Mouse (Mus musculus): Measurements from ENCODE around the gene Hdac9.
A peak's percentile ranks its signal among the peaks of the same experiment; 100 is the strongest.

Gene Hdac9

GRCm38 (mm10) chr12:34714266-34714939 lies 202.5 kb downstream of the Hdac9 start:
- no peak for DNase-seq (ENCODE audit: extremely low read depth, low read depth)

- DNase-seq (ENCODE audit: extremely low read depth, low read depth) = no peak
These were observed 218.9 kb downstream of the Hdac9 start for GRCm38 (mm10) chr12:34697981-34698380.

GRCm38 (mm10) chr12:34696736-34697135 lies 220.2 kb downstream of the Hdac9 start:
- peak; percentile 2 for DNase-seq (ENCODE audit: extremely low read depth, low read depth)

- no peak for DNase-seq (ENCODE audit: extremely low read depth, low read depth)
These were observed 228.0 kb downstream of the Hdac9 start for GRCm38 (mm10) chr12:34688941-34689340.

GRCm38 (mm10) chr12:34683375-34683774 lies 233.5 kb downstream of the Hdac9 start:
- DNase-seq (ENCODE audit: extremely low read depth, low read depth) = no peak

- DNase-seq (ENCODE audit: extremely low read depth, low read depth) = no peak
These were observed 234.2 kb downstream of the Hdac9 start for GRCm38 (mm10) chr12:34682657-34683056.

GRCm38 (mm10) chr12:34680576-34680975 lies 236.3 kb downstream of the Hdac9 start:
- no peak for DNase-seq (ENCODE audit: extremely low read depth, low read depth)

- no peak for DNase-seq (ENCODE audit: extremely low read depth, low read depth)
These were observed 239.8 kb downstream of the Hdac9 start for GRCm38 (mm10) chr12:34677110-34677509.

GRCm38 (mm10) chr12:34674235-34674634 lies 242.7 kb downstream of the Hdac9 start:
- no peak for DNase-seq (ENCODE audit: extremely low read depth, low read depth)

- no peak for DNase-seq (ENCODE audit: extremely low read depth, low read depth)
These were observed 243.4 kb downstream of the Hdac9 start for GRCm38 (mm10) chr12:34673539-34673938.

GRCm38 (mm10) chr12:34664758-34665157 lies 252.1 kb downstream of the Hdac9 start:
- DNase-seq (ENCODE audit: extremely low read depth, low read depth) = peak; percentile 17

- no peak for DNase-seq (ENCODE audit: extremely low read depth, low read depth)
These were observed 255.5 kb downstream of the Hdac9 start for GRCm38 (mm10) chr12:34661378-34661777.

- no peak for DNase-seq (ENCODE audit: extremely low read depth, low read depth)
These were observed 256.9 kb downstream of the Hdac9 start for GRCm38 (mm10) chr12:34660027-34660426.

- no peak for DNase-seq (ENCODE audit: extremely low read depth, low read depth)
These were observed 258.3 kb downstream of the Hdac9 start for GRCm38 (mm10) chr12:34658568-34658967.

GRCm38 (mm10) chr12:34658119-34658518 lies 258.8 kb downstream of the Hdac9 start:
- no peak for DNase-seq (ENCODE audit: extremely low read depth, low read depth)

GRCm38 (mm10) chr12:34653615-34654014 lies 263.3 kb downstream of the Hdac9 start:
- DNase-seq (ENCODE audit: extremely low read depth, low read depth) = no peak

- no peak for DNase-seq (ENCODE audit: extremely low read depth, low read depth)
These were observed 268.1 kb downstream of the Hdac9 start for GRCm38 (mm10) chr12:34648753-34649152.

- DNase-seq (ENCODE audit: extremely low read depth, low read depth) = no peak
These were observed 275.1 kb downstream of the Hdac9 start for GRCm38 (mm10) chr12:34641705-34642259.

GRCm38 (mm10) chr12:34637238-34638124 lies 279.4 kb downstream of the Hdac9 start:
- DNase-seq (ENCODE audit: extremely low read depth, low read depth) = no peak

- DNase-seq (ENCODE audit: extremely low read depth, low read depth) = no peak
These were observed 297.8 kb downstream of the Hdac9 start for GRCm38 (mm10) chr12:34619101-34619500.

- no peak for DNase-seq (ENCODE audit: extremely low read depth, low read depth)
These were observed 298.6 kb downstream of the Hdac9 start for GRCm38 (mm10) chr12:34618321-34618720.

GRCm38 (mm10) chr12:34617836-34618235 lies 299.1 kb downstream of the Hdac9 start:
- no peak for DNase-seq (ENCODE audit: extremely low read depth, low read depth)
